Mouse (Mus musculus): Measurements from ENCODE around the gene Arl11.
"Not testable (repeated sequence)": the region's sequence is repeated elsewhere in the genome, so short reads cannot be mapped to it uniquely, and the experiment has no call there.

The Arl11 gene

DNA sequence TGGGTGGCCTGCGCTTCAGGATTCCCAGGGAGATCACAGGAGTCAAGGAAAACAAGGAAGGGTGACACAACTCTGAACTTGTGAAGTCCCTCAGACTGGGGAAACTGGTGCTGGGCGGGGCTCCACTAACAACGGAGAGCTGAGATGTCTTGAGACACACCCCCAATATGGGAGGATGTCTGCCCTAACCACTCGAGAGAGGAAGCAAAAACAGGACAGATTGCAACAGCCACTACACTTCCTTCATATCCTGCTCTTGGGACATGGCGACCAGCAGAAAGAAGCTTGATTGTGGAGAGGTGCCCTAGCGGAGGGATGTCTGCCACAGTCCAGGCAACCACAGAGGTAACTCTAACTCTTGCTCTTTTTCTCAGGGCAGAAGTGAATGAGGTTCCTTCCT lies at the start of gene Arl11:
TSS of gene Arl11 (plus strand) at position 161 of the 400 bp plus-strand sequence.
- no peak for DNase-seq (ENCODE audit: extremely low spot score)

DNA sequence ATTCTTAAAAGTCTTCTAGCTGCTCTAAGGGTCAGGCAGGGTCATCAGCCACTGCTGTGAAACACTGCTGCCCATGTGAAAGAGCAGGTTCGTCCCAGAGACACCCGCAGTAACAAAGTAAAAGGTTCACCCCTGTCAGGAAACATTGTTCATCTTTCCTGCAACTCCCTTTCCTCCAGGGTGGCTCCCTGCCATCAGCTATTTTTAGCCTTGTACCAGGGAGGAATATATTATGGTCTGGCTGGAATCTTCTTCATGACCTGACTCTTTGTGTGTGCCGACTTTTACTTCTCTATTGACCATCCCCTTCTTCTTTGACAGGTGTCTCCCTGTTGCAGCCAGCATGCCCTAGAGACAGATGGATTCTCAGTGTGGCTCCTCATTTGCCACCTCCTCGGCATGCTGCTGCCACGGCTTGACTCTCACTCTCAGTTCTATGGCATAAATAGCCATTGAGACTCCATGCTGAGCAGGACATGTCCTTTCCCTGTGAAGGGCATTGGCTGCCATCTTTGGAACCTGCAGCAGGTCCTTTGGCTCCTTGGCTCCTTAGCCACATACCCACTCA lies 41.6 kb upstream of the Arl11 start:
- no peak for DNase-seq (ENCODE audit: extremely low spot score)

DNA sequence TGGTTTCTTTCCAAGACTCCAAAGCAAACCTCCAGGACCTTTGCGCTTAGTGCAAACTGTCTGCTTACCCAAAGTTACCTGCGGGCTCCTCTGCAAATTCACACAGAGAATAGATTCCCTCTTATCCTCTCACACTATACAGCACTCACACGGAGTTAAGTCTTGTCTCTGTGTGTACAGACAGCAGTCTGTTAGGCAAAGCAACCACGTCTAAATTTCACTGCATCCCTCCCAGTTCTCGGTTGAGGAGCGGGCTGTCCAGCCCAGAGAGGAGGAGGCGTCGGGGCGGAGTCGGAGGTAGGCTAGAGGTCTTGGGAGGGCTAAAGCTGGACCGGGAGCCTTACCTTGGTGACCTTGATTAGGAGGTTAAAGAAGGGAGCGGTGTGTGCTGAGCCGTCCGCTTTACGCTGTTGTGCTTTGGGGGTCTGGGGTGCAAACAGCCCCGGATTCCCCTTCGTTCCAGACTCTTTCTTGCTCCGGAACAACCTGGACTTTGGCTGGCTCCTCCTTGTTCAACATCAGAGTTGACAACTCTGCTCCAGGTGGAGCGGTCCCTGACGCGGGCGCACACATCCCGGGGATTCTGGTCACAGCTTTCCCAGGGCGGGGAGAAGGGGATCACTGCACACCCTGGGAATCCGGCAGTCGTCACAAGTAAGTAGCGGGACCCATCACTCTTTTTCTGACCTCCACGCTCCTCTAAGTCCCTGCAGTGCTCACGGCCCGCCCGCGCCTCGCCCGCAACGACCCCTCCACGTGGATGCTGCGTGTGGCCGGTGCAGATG lies 34.9 kb upstream of the Arl11 start:
- peak; percentile 23 for DNase-seq (ENCODE audit: extremely low spot score)

DNA sequence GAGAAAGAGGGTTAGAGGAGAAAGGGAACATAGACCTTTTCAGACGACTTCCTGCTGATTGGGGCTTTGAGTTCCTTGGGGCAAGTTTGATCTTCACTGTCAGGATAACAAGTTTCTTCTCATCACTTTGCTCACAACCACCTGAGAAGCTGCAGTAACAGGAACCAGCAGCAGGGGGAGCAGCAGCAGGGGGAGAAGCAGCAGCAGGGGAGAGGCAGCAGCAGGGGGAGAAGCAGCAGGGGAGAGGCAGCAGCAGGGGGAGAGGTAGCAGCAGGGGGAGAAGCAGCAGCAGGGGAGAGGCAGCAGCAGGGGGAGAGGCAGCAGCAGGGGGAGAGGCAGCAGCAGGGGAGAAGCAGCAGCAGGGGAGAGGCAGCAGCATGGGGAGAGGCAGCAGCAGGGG lies 32.3 kb upstream of the Arl11 start:
- peak; percentile 36 for DNase-seq (ENCODE audit: extremely low spot score)

DNA sequence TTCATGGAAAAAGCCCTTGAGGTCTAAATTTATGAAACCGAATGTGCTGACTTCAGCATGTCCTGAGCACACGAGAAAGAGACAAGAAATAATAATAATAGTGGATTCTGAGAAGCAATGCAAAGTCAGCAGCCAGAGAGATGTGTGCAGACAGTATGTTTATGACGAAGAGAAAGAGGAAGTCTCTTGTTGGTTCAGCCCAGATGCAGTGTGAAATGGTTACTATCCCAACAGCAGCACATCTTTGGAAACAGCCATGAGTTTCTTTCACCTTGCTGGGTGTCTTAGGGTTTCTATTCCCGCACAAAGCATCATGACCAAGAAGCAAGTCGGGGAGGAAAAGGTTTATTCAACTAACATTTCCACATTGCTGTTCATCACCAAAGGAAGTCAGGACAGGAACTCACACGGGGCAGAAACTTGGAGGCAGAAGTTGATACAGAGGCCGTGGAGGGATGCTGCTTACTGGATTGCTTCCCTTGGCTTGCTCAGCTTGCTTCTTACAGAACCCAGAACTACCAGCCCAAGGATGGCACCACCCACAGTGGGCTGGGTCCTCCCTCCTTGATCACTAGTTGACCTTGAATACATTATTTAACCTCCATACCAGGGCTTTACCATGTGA lies 30.8 kb upstream of the Arl11 start:
- no peak for DNase-seq (ENCODE audit: extremely low spot score)

DNA sequence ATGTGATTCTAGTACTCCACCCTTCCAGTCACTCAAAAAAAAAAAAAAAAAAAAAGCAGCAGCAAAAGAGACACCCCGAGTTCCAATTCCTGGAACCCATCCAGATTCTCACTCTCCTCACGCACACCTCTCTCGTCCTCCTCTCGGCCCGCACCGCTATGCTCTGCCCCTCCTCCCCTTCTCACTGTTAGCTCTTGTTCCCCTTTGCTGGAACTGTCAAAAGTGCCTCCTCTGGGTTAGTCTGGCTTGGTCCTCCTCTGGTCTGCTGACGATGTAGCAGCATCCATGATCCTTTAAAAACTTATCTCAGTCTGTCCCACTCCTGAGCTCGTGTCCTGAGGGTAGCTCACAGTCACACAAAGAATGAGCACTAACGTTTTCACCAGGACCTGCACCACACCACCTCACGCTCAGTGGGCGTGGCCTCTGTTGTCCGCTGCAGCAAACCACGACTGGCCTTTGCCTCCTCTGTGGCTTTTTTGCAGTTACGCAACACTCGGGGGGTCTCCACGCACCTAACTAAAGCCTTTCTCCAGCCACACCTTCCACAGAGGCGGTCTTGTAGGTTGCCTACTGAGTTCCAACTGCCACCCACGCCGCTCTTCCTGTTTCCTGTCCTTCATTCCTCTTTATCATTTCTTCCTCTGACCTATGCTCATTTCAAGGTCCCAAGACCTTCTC lies 20.8 kb upstream of the Arl11 start:
- DNase-seq (ENCODE audit: extremely low spot score) = no peak

DNA sequence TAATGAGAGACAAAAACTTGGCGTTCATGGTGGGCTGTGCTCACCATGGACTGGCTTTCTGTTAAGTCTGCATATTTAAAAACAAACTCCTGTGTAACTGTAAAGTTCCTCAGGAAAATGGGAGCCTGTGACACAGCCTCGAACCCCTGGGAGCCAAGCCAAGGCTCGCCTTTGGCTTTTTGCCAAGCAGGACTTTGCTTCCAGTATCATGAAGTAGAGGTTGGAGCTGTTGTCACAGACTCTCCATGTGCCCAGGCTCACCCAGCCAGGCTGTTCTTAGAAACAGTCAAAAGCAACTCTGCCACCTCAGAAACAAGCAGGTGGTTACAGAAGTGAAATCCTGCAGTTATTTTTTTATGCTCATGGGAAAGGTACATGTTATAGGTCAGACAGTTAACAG lies 18.9 kb upstream of the Arl11 start:
- no peak for DNase-seq (ENCODE audit: extremely low spot score)

DNA sequence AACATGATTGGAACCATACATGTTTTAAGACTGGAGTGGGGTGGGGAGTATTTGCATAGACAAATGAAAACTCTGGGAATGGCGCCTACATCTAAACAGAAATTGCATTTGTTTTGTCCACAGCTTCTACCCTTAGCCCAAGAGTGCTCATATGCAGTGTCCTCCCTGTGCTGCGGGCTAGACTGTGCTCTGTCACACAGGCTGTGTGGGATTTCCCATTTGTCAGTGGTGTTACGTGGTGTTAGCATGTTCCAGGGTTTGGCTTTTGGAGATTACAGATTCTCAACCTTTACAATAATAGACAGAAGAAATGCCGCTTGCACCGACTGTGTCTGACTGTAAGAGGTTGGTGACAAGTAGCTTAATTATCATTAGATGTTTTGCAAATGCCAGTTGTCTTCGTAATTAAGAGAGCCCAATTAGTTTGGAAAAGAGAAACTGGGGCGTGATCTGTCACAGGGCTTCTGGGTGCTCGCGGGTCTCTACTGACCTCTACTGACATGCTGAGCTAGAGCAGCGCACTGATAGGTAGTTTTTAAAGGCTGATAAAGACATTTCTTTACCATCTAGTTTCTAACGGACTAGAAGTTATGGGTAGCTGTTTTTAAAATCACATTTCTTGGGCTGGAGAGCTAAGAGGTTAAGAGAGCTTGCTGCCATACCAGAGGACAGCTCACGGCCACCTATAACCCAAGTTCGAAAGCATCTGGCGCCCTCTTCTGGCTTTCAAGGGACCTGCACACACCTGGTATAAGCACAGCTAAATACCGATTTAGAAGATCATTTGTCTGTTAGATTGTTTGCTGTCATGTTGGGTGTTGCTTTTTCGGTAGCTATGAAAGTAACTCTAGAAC lies 15.4 kb upstream of the Arl11 start:
- DNase-seq (ENCODE audit: extremely low spot score) = peak; percentile 61

DNA sequence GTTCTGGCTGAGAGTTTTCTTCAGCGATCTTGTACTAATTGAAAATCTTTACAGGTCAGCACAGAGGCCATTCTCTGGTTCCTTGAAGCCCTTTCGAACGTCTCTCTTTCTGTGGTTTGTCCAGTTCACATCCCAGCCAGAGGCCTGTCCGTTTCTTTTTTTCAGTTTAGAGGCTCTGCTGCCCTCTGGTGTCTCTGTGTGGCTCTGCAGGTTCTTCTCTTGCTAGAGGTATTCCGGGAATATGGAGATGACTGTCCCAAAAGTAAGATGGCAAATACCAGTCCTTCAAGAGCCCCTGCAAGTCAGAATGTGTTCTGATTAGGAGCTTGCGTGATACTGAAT lies 14.8 kb upstream of the Arl11 start:
- DNase-seq (ENCODE audit: extremely low spot score) = peak; percentile 79

DNA sequence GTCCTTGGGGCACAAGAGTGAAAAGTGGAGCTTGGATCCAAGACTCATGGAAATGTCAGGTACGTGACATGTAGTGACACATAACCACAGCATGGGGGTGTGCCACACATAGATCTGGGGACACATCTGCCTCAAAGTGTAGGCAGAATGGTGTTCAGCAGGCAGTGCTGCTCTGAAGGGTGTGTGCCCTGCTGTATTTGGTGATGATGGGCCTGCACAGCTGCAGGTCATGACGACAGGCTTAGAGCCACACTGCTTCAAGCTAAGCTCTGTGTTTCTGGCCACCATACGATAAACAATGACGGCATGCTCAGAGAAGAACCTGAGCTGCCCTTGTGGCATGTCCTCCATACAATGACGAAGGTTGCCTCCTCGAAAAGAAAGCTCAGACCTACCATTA lies 9.7 kb upstream of the Arl11 start:
- no peak for DNase-seq (ENCODE audit: extremely low spot score)

DNA sequence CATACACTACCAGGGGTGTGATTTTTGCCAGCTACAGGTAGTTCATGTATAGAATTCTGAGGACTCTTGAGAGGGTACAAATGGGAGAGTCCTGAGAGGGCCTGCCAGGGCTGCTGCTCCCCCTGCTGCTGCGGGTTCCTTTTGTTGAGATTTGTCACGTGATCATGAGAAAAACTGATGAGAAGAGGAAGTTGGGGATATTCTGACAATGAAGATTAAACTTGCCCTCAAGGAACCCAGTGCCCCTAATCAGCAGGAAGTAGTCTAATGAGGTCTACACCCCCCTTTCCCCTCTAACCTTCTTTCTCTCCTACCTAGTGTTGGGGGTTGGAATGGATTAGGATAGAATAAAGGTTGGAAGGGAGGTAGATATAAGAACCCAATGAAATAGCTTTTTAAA lies 8.2 kb upstream of the Arl11 start:
- no peak for DNase-seq (ENCODE audit: extremely low spot score)

DNA sequence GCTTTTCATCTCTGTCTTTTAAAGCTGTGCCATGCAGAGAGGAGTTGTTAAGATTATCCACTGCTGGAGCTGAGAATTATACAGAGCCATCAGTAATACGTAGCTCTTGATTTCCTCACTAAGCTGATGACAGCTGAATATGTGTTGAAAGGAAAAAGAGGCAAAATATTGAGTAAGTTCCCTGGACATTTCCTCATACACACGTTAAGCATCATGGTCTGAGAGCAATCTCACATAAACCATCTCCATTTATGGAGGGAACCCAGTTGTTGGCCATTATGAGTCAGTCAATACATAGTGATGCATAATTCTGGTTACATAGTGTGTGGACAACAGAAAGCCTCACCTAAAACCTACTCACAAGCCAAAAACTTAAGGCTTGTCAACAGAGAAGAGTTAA lies 7.1 kb upstream of the Arl11 start:
- no peak for DNase-seq (ENCODE audit: extremely low spot score)

DNA sequence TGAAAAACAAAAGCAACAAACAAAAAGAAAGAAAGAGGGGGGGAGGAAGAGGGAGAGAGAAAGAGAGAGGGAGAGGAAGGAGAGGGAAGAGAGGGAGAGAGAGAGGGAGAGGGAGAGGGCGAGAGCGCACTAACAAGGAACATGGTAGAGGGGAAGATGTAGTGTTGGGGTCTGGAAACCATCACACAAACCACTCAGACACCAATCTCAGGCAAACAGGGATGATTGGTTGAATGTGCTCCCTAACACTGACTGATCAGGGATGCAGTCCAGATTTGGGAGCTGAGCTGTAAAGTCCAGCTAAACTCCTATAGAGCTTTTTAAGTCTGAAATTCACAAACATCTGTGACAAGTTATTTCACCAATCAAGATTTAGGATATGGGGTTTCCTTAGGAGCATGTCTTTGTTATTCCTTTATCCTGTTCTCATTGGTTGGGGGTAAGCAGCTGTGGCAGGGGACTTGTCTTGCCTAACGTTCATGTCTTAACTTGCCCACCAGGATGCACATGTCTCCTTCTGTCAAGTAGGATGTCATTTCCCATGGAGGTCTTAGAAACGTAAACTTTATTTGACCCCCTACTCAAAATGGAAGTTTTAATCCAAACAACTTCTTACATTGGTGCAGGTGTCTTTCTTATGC lies 5.5 kb upstream of the Arl11 start:
- DNase-seq (ENCODE audit: extremely low spot score) = no peak

DNA sequence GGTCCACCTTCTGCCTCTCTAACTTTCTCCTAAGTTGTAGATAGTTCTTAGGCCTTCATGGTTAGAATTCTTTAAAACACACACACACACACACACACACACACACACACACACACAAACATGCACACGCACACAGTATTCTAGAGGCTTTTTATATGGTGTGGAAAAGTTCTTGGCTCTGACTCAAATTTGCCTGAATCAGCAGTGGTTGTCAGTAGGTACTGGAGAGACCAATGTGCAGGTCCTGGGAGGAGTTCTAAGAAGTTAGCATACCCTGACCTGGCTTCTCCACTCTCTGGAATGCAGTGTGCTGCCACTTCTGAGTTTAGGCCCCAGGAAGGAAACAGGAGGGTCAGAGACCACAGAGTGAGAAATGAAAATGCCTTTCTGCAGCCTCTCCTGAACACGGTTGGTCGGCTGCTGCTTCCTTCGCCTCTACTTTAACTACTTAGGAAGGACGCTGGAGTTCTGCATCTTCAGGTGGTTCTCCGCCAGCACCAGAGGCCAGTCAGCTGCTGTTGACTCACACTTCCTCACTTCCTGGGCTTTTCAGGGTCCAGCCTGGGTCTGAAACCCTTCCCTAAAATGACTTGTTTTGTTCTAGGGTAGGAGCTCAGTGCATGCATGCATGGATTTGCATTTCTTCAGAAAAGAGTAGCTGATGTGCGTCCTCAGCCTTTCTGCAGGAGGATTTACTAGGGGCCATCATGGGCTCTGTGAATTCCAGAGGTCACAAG lies 651 bp downstream of the Arl11 start:
- no peak for DNase-seq (ENCODE audit: extremely low spot score)

DNA sequence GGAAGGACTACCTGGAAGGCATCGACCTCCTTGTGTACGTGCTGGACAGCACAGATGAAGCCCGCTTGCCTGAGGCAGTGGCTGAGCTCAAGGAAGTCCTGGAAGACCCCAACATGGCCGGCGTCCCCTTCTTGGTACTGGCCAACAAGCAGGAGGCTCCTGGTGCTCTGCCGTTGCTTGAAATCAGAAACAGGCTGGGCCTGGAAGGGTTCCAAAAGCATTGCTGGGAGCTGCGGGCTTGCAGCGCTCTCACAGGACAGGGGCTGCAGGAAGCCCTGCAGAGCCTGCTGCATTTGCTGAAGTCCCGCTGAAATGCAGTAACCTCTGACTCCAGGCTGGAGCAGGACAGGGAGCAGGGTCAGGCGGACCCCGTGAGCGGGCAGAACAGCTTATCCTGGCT lies 1.4 kb downstream of the Arl11 start:
- DNase-seq (ENCODE audit: extremely low spot score) = no peak

DNA sequence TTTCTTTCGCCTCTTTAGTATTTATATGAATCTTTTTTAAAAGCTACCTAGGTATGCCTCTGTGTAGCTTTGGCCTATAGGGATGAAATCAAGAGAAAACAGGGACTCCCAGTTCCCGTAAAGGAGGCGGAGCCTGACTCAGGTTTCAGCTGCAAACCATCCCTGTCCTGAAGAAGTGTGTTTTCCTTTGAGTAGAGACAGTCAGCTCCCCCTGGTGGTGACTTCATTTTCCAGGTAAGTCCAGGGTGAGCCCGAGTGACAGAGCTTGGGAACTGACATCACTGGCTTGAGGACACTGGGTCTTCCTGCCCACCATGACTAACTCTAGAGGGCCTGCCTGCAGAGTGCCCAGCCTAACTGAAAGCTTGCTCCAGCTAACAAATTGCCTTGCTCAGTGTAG lies 7.3 kb downstream of the Arl11 start:
- peak; percentile 58 for DNase-seq (ENCODE audit: extremely low spot score)

DNA sequence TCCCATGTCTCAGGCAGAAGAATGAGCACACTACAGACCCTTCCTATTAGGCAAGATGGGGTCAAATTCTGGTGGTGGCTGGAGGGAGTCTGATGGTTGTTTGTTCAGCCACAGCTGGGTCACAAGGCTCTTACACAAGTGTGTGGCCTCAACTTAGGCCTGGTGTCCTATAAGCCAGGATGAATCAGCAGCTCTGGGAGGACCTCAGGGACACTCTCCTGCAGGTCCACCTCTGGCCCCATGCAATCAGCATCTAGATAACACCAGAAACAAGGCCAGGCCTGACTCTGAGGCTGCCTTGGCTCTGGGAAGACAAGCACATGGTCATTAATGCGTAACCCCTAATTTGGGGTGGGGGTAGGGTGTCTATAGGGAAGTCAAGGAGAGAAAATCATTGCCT lies 11.2 kb downstream of the Arl11 start:
- DNase-seq (ENCODE audit: extremely low spot score) = no peak

DNA sequence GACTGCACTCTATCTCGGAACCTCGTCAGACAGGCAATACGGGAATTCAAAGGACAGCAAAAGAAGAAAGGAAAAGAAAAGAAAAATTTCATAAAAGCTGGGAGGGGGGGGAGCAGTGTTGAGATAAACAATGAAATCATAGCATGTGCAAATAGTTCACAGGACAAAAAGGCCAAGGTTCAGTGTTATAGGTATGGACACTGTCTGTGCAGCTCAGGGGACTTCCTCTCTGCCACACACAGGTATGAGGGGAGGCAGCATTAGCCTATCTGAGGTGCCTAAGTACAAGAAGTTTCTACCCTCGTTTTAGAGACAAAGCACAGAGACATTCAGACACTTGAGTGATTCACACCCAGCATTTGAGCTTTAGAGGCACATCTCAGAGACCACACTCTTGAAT lies 11.6 kb downstream of the Arl11 start:
- DNase-seq (ENCODE audit: extremely low spot score) = no peak

DNA sequence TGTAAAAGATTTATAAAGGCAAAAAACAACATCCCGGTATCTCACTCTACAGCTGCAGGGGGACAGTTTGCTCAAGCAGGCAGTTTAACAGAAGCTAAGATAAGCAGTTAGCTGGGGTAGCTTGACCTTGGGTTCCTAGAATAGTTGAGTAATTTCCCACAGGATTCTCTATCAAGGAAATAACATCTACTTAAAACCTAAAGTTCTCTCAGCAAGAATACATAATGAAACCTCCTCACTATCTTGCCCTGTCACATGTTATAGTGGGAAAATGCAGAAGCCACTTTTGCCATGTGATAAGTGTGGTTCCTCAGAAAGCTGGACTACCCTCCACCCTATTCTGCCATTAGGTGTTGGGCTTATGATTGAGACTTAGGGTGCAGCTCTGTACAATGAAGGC lies 13.2 kb downstream of the Arl11 start:
- no peak for DNase-seq (ENCODE audit: extremely low spot score)

DNA sequence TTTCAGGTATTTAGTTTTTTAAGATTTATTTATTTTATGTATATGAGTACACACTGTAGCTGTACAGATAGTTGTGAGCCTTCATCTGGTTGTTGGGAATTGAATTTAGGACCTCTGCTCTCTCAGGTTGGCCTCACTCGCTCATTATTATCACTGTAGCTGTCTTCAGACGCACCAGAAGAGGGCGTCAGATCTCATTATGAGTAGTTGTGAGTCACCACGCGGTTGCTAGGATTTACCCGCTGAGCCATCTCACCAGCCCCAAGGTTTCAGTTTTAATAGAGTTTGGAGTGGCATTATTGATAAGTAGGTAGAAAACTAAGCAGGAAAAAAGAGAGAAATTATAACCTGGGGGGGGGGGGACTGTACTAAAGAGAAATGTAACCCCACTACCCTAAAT lies 17.5 kb downstream of the Arl11 start:
- not testable (repeated sequence) for DNase-seq (ENCODE audit: extremely low spot score)

All from embryo, embryonic 9.5 days (tissue).